Mouse (Mus musculus): ENCODE results near the gene 3425401B19Rik. TPM values are rescaled to one million over a fixed set of nuclear protein-coding genes. Genes with fewer than 3 reads are reported as not detected.

The 3425401B19Rik gene
- polyA plus RNA-seq, 2 experiments: not detected

GRCm38 (mm10) chr14:32684735-32685105, 373 bp downstream of the 3425401B19Rik start:
- Histone ChIP-seq H3K4me1 (replicated peaks; ENCODE audit: control insufficient read depth in 2 of 2, insufficient read depth in 2 of 2, low read length in 1 of 2) (peaks cover 0 to 2% of the 10 kb centered on the region in 2 experiments; a peak in 2 of 4 replicates), H3K4me2 (ENCODE audit: low read depth) (no peak overlapping the region), H3K9ac (replicated peaks) (no peak overlapping the region), H3K9me3 (ENCODE audit: control insufficient read depth, low read length) (no peaks in the 10 kb centered on the region), H3K36me3 (replicated peaks; ENCODE audit: control insufficient read depth, insufficient read depth, low read depth) (no peaks in the 10 kb centered on the region), H3K4me3 (ENCODE audit: insufficient read depth in 1 of 2, low read depth in 2 of 2, low read length in 2 of 2) (no peak overlapping the region), H3K27ac (no peak overlapping the region), H3K27me3 (ENCODE audit: control insufficient read depth, insufficient read depth, low read length) (no peaks in the 10 kb centered on the region)
- DNase-seq (ENCODE audit: low read depth in 3 of 3, low spot score in 3 of 3): no peak
- 73% methylated on average over 19 of the region's 19 CpGs for WGBS (ENCODE audit: insufficient replicate concordance)
- no peak for TF ChIP-seq CTCF (IDR thresholded peaks at IDR 0.05; ENCODE audit: low read depth)
- TF ChIP-seq EP300 (IDR thresholded peaks at IDR 0.05; ENCODE audit: low read depth): no peak
- no peak for ATAC-seq (ENCODE audit: insufficient read depth)

- Histone ChIP-seq H3K4me1 (replicated peaks; ENCODE audit: control insufficient read depth in 2 of 2, insufficient read depth in 2 of 2, low read length in 1 of 2) (peaks cover 0 to 2% of the 10 kb centered on the region in 2 experiments; a peak in 2 of 4 replicates), H3K36me3 (replicated peaks; ENCODE audit: control insufficient read depth, insufficient read depth, low read depth) (no peaks in the 10 kb centered on the region), H3K27me3 (ENCODE audit: control insufficient read depth, insufficient read depth, low read length) (no peaks in the 10 kb centered on the region), H3K9ac (replicated peaks) (no peak overlapping the region), H3K27ac (no peak overlapping the region), H3K4me3 (ENCODE audit: insufficient read depth in 1 of 2, low read depth in 2 of 2, low read length in 2 of 2) (no peak overlapping the region), H3K4me2 (ENCODE audit: low read depth) (no peak overlapping the region), H3K9me3 (ENCODE audit: control insufficient read depth, low read length) (no peaks in the 10 kb centered on the region)
- no peak for ATAC-seq (ENCODE audit: insufficient read depth)
- WGBS (ENCODE audit: insufficient replicate concordance): 65% methylated on average over 19 of the region's 19 CpGs
- no peak for DNase-seq (ENCODE audit: low read depth in 3 of 3, low spot score in 3 of 3)
- TF ChIP-seq EP300 (IDR thresholded peaks at IDR 0.05; ENCODE audit: low read depth) (no peak), CTCF (IDR thresholded peaks at IDR 0.05; ENCODE audit: low read depth) (no peak)
These were observed 935 bp downstream of the 3425401B19Rik start for GRCm38 (mm10) chr14:32683982-32684734.

GRCm38 (mm10) chr14:32683251-32683838, 1.7 kb downstream of the 3425401B19Rik start:
- H3K27ac ChIP-seq: no peak overlapping the region
- H3K4me3 ChIP-seq (ENCODE audit: insufficient read depth in 1 of 2, low read depth in 2 of 2, low read length in 2 of 2): no peak overlapping the region
- H3K4me1 ChIP-seq (replicated peaks; ENCODE audit: control insufficient read depth in 2 of 2, insufficient read depth in 2 of 2, low read length in 1 of 2): peaks cover 0 to 2% of the 10 kb centered on the region in 2 experiments; a peak in 2 of 4 replicates
- no peaks in the 10 kb centered on the region for H3K27me3 ChIP-seq (ENCODE audit: control insufficient read depth, insufficient read depth, low read length)
- H3K9me3 ChIP-seq (ENCODE audit: control insufficient read depth, low read length): no peaks in the 10 kb centered on the region
- ATAC-seq (ENCODE audit: insufficient read depth) (no peak), DNase-seq (ENCODE audit: low read depth in 3 of 3, low spot score in 3 of 3) (no peak)
- no peak overlapping the region for H3K4me2 ChIP-seq (ENCODE audit: low read depth)
- 22% methylated on average over 19 of the region's 19 CpGs for WGBS (ENCODE audit: insufficient replicate concordance)
- TF ChIP-seq CTCF (IDR thresholded peaks at IDR 0.05; ENCODE audit: low read depth) (no peak), EP300 (IDR thresholded peaks at IDR 0.05; ENCODE audit: low read depth) (no peak)
- no peak overlapping the region for H3K9ac ChIP-seq (replicated peaks)
- H3K36me3 ChIP-seq (replicated peaks; ENCODE audit: control insufficient read depth, insufficient read depth, low read depth): no peaks in the 10 kb centered on the region

GRCm38 (mm10) chr14:32682536-32682935, 2.6 kb downstream of the 3425401B19Rik start:
- Histone ChIP-seq H3K9ac (replicated peaks) (no peak overlapping the region), H3K36me3 (replicated peaks; ENCODE audit: control insufficient read depth, insufficient read depth, low read depth) (no peaks in the 10 kb centered on the region), H3K4me2 (ENCODE audit: low read depth) (no peak overlapping the region), H3K4me3 (ENCODE audit: insufficient read depth in 1 of 2, low read depth in 2 of 2, low read length in 2 of 2) (no peak overlapping the region), H3K9me3 (ENCODE audit: control insufficient read depth, low read length) (no peaks in the 10 kb centered on the region), H3K27me3 (ENCODE audit: control insufficient read depth, insufficient read depth, low read length) (no peaks in the 10 kb centered on the region), H3K4me1 (replicated peaks; ENCODE audit: control insufficient read depth in 2 of 2, insufficient read depth in 2 of 2, low read length in 1 of 2) (peaks cover 0 to 2% of the 10 kb centered on the region in 2 experiments; a peak in 2 of 4 replicates), H3K27ac (no peak overlapping the region)
- DNase-seq (ENCODE audit: low read depth in 3 of 3, low spot score in 3 of 3) (no peak), ATAC-seq (ENCODE audit: insufficient read depth) (no peak)
- TF ChIP-seq CTCF (IDR thresholded peaks at IDR 0.05; ENCODE audit: low read depth) (no peak), EP300 (IDR thresholded peaks at IDR 0.05; ENCODE audit: low read depth) (no peak)
- 77% methylated on average over 12 of the region's 12 CpGs for WGBS (ENCODE audit: insufficient replicate concordance)

- no peak overlapping the region for H3K9ac ChIP-seq (replicated peaks)
- no peak for DNase-seq (ENCODE audit: low read depth in 3 of 3, low spot score in 3 of 3)
- no peak overlapping the region for H3K4me3 ChIP-seq (ENCODE audit: insufficient read depth in 1 of 2, low read depth in 2 of 2, low read length in 2 of 2)
- no peak overlapping the region for H3K27ac ChIP-seq
- no peak for ATAC-seq (ENCODE audit: insufficient read depth)
- H3K9me3 ChIP-seq (ENCODE audit: control insufficient read depth, low read length): no peaks in the 10 kb centered on the region
- no peaks in the 10 kb centered on the region for H3K36me3 ChIP-seq (replicated peaks; ENCODE audit: control insufficient read depth, insufficient read depth, low read depth)
- peaks cover 0 to 2% of the 10 kb centered on the region in 2 experiments; a peak in 2 of 4 replicates for H3K4me1 ChIP-seq (replicated peaks; ENCODE audit: control insufficient read depth in 2 of 2, insufficient read depth in 2 of 2, low read length in 1 of 2)
- WGBS (ENCODE audit: insufficient replicate concordance): 52% methylated on average over 3 of the region's 3 CpGs
- TF ChIP-seq CTCF (IDR thresholded peaks at IDR 0.05; ENCODE audit: low read depth): no peak
- TF ChIP-seq EP300 (IDR thresholded peaks at IDR 0.05; ENCODE audit: low read depth): no peak
- H3K27me3 ChIP-seq (ENCODE audit: control insufficient read depth, insufficient read depth, low read length): no peaks in the 10 kb centered on the region
- no peak overlapping the region for H3K4me2 ChIP-seq (ENCODE audit: low read depth)
These were observed 3.5 kb downstream of the 3425401B19Rik start for GRCm38 (mm10) chr14:32681603-32682002.

Data from liver, embryonic 14.5 days (tissue).